Mouse (Mus musculus) cerebellum, adult 2 months (tissue): ENCODE results near the gene Ttll7. TPM values are rescaled to one million over a fixed set of nuclear protein-coding genes. Genes with fewer than 3 reads are reported as not detected.

Experiments used
- DNase-seq, 2 experiments: peaks; one replicate each; pipeline ENCODE4 v3.0.0; 2021
- H3K27ac ChIP-seq: fragments of 200-500 bp; 2 replicates; pipeline ENCODE4 v1.5.1; 2012; ENCODE audit warnings: low read length, control low read depth, inconsistent platforms; ENCODE audit not compliant: insufficient read depth
- H3K27me3 ChIP-seq: fragments of 200-500 bp; 2 replicates; pipeline ENCODE4 v1.6.1; 2012; ENCODE audit warnings: inconsistent platforms, mild to moderate bottlenecking, low read length, moderate library complexity; ENCODE audit not compliant: control insufficient read depth, insufficient read depth
- H3K4me1 ChIP-seq: fragments of 200-500 bp; 2 replicates; pipeline ENCODE4 v1.6.1; 2011; ENCODE audit warnings: low read length; ENCODE audit not compliant: control insufficient read depth, insufficient read depth
- H3K4me3 ChIP-seq: fragments of 200-500 bp; replicated peaks from 2 replicates; pipeline ENCODE3; 2011; ENCODE audit warnings: mild to moderate bottlenecking, low read depth, low read length, control low read depth; ENCODE audit not compliant: insufficient read depth
- CTCF ChIP-seq: fragments of 200-500 bp; IDR thresholded peaks from 2 replicates; pipeline ENCODE4 v1.5.1; 2011; ENCODE audit warnings: low read depth, mild to moderate bottlenecking, control low read depth, low read length, moderate library complexity, borderline replicate concordance; ENCODE audit not compliant: insufficient read depth
- POLR2A ChIP-seq: fragments of 200-500 bp; IDR thresholded peaks from 2 replicates; pipeline ENCODE4 v1.6.1; 2011; ENCODE audit warnings: low read length, control low read depth, borderline replicate concordance; ENCODE audit not compliant: insufficient read depth
- WGBS: fragments of 180-500 bp; shearing (Covaris S2); methylation state at CpG from one replicate; pipeline ENCODE4 v1.1.7; 2018; 5-methylcytosine and 5-hydroxymethylcytosine counted together
- polyA plus RNA-seq: library from polyadenylated mRNA; depleted of rRNA; stranded (reverse); fragments of >200 nt; gene quantifications from 2 replicates; pipeline ENCODE4 v1.2.3, GENCODE M21; 2012

Ttll7 gene
- polyA plus RNA-seq, 1 experiment = 76.4 TPM

- Histone ChIP-seq H3K4me3 (no peak overlapping the region), H3K4me1 (no peaks in the 10 kb centered on the region), H3K27me3 (no peaks in the 10 kb centered on the region), H3K27ac (no peak overlapping the region)
- TF ChIP-seq CTCF (no peak), POLR2A (no peak)
- DNase-seq = no peak
- WGBS = 89% methylated on average over 13 of the region's 13 CpGs
Measured at GRCm38 (mm10) chr3:146893931-146894330, 41.8 kb downstream of the Ttll7 start.

GRCm38 (mm10) chr3:146896581-146896980 lies 44.4 kb downstream of the Ttll7 start:
- TF ChIP-seq POLR2A (no peak), CTCF (no peak)
- Histone ChIP-seq H3K4me3 (no peak overlapping the region), H3K27ac (no peak overlapping the region), H3K4me1 (no peaks in the 10 kb centered on the region), H3K27me3 (no peaks in the 10 kb centered on the region)
- 90% methylated on average over 8 of the region's 8 CpGs for WGBS
- no peak for DNase-seq

- TF ChIP-seq CTCF (peak; percentile 32; the same call in 1 of the 2 replicates), POLR2A (no peak)
- WGBS = 77% methylated on average over 3 of the region's 3 CpGs
- Histone ChIP-seq H3K27ac (no peak overlapping the region), H3K4me3 (no peak overlapping the region), H3K27me3 (no peaks in the 10 kb centered on the region), H3K4me1 (no peaks in the 10 kb centered on the region)
- no peak for DNase-seq
Measured at GRCm38 (mm10) chr3:146900094-146900493, 47.9 kb downstream of the Ttll7 start.

- no peak for TF ChIP-seq CTCF
- TF ChIP-seq POLR2A = no peak
- no peak for DNase-seq
- H3K4me1 ChIP-seq = no peaks in the 10 kb centered on the region
- no peaks in the 10 kb centered on the region for H3K27me3 ChIP-seq
- no peak overlapping the region for H3K4me3 ChIP-seq
- H3K27ac ChIP-seq = no peak overlapping the region
- WGBS = 57% methylated on average over 4 of the region's 4 CpGs
Measured at GRCm38 (mm10) chr3:146901729-146902128, 49.6 kb downstream of the Ttll7 start.

- Histone ChIP-seq H3K4me1 (no peaks in the 10 kb centered on the region), H3K4me3 (no peak overlapping the region), H3K27me3 (no peaks in the 10 kb centered on the region), H3K27ac (no peak overlapping the region)
- TF ChIP-seq POLR2A (no peak), CTCF (no peak)
- 88% methylated on average over 3 of the region's 3 CpGs for WGBS
- no peak for DNase-seq
Measured at GRCm38 (mm10) chr3:146905606-146906005, 53.4 kb downstream of the Ttll7 start.

- no peaks in the 10 kb centered on the region for H3K27me3 ChIP-seq
- H3K27ac ChIP-seq = no peak overlapping the region
- no peak overlapping the region for H3K4me3 ChIP-seq
- H3K4me1 ChIP-seq = no peaks in the 10 kb centered on the region
- TF ChIP-seq CTCF (0 out of 2 replicates have a peak, but pooled peaks have one; percentile 5), POLR2A (no peak)
- DNase-seq = no peak
- WGBS = 81% methylated on average over 5 of the region's 5 CpGs
Measured at GRCm38 (mm10) chr3:146908922-146909321, 56.8 kb downstream of the Ttll7 start.

GRCm38 (mm10) chr3:146913107-146913506 lies 60.9 kb downstream of the Ttll7 start:
- H3K27me3 ChIP-seq = no peaks in the 10 kb centered on the region
- WGBS = 58% methylated on average over 12 of the region's 12 CpGs
- no peak overlapping the region for H3K4me3 ChIP-seq
- H3K4me1 ChIP-seq = no peaks in the 10 kb centered on the region
- TF ChIP-seq POLR2A (no peak), CTCF (no peak)
- no peak for DNase-seq
- no peak overlapping the region for H3K27ac ChIP-seq

GRCm38 (mm10) chr3:146914798-146915197 lies 62.6 kb downstream of the Ttll7 start:
- no peak overlapping the region for H3K4me3 ChIP-seq
- H3K27me3 ChIP-seq = no peaks in the 10 kb centered on the region
- no peak overlapping the region for H3K27ac ChIP-seq
- DNase-seq = peak; percentile 68 to 77
- H3K4me1 ChIP-seq = peaks cover 4% of the 10 kb centered on the region; the same call in 1 of the 2 replicates
- peak; percentile 91 for TF ChIP-seq CTCF
- TF ChIP-seq POLR2A = no peak
- WGBS = 9% methylated on average over 12 of the region's 12 CpGs
